Mouse (Mus musculus) CH12.LX (cell line): ENCODE data around the gene Clca4a. TPM values are rescaled to one million over a fixed set of nuclear protein-coding genes. Genes with fewer than 3 reads are reported as not detected.

ENCODE experiments used
- DNase-seq: peaks from one replicate; pipeline ENCODE4 v3.0.0-alpha.2; 2013; ENCODE audit errors: extremely low read depth
- H3K27ac ChIP-seq: 2 replicates; pipeline ENCODE4 v1.5.1; 2012; ENCODE audit warnings: low read depth, mild to moderate bottlenecking, control low read depth, moderate library complexity; ENCODE audit not compliant: insufficient read depth
- H3K27me3 ChIP-seq: replicated peaks from 2 replicates; pipeline ENCODE3; 2012; ENCODE audit warnings: inconsistent platforms
- H3K36me3 ChIP-seq, 2 experiments: replicated peaks in 1 of 2; 2 replicates each; pipeline versions ENCODE3 to v1.6.1; 2012; ENCODE audit warnings: inconsistent platforms in 1 of 2, low read length in 1 of 2, mild to moderate bottlenecking in 1 of 2, mixed read lengths in 1 of 2, moderate library complexity in 1 of 2; ENCODE audit not compliant: control insufficient read depth in 1 of 2, insufficient read depth in 1 of 2
- H3K4me1 ChIP-seq, 2 experiments: 2 replicates each; pipeline ENCODE4 v1.6.1; 2012; ENCODE audit warnings: inconsistent platforms in 1 of 2, moderate library complexity in 1 of 2; ENCODE audit not compliant: insufficient read depth in 2 of 2, control insufficient read depth in 1 of 2
- H3K4me2 ChIP-seq: 2 replicates; pipeline ENCODE4 v1.6.1; 2012; ENCODE audit warnings: low read depth, mild to moderate bottlenecking, control low read depth; ENCODE audit not compliant: poor library complexity, insufficient read depth, severe bottlenecking
- H3K4me3 ChIP-seq, 3 experiments: fragments of 150-350 bp in 1 of 3; sonication (generic) in 1 of 3; replicated peaks in 1 of 3; 2 replicates each; pipeline versions ENCODE3 to v1.5.1; 2011 to 2012; ENCODE audit warnings: low read depth in 2 of 3, low read length in 2 of 3, mild to moderate bottlenecking in 2 of 3, moderate library complexity in 2 of 3, control low read depth in 1 of 3, improper control_type of control experiment in 1 of 3, inconsistent platforms in 1 of 3, mixed read lengths in 1 of 3; ENCODE audit not compliant: poor library complexity in 1 of 3
- H3K79me2 ChIP-seq: replicated peaks from 2 replicates; pipeline ENCODE4 v1.6.1; 2012; ENCODE audit warnings: mild to moderate bottlenecking, moderate library complexity; ENCODE audit not compliant: control insufficient read depth, poor library complexity, insufficient read depth, severe bottlenecking; ENCODE audit errors: extremely low read depth
- H3K9ac ChIP-seq: 2 replicates; pipeline ENCODE4 v1.6.1; 2012; ENCODE audit warnings: low read depth, mild to moderate bottlenecking, control low read depth, moderate library complexity; ENCODE audit not compliant: insufficient read depth
- H3K9me3 ChIP-seq: replicated peaks from 2 replicates; pipeline ENCODE3; 2012; ENCODE audit warnings: low read length, inconsistent platforms, mixed read lengths
- E2F4 ChIP-seq: IDR thresholded peaks from 2 replicates; pipeline ENCODE4 v1.6.1; 2011; ENCODE audit warnings: low read depth, low read length, improper control_type of control experiment; ENCODE audit not compliant: insufficient replicate concordance
- ELF1 ChIP-seq: IDR thresholded peaks from 2 replicates; pipeline ENCODE4 v1.6.1; 2014; ENCODE audit warnings: low read depth, mild to moderate bottlenecking, inconsistent platforms, low read length, improper control_type of control experiment
- GABPA ChIP-seq: IDR thresholded peaks from 2 replicates; pipeline ENCODE4 v1.6.1; 2012; ENCODE audit warnings: low read depth, low read length, improper control_type of control experiment, inconsistent platforms; ENCODE audit not compliant: insufficient replicate concordance
- JUN ChIP-seq: IDR thresholded peaks from 2 replicates; pipeline ENCODE4 v1.6.1; 2011; ENCODE audit warnings: low read depth, mild to moderate bottlenecking, low read length, improper control_type of control experiment, moderate library complexity; ENCODE audit not compliant: insufficient read depth
- JUND ChIP-seq: conservative IDR thresholded peaks from 2 replicates; pipeline ENCODE4 v1.6.1; 2011; ENCODE audit warnings: low read depth, low read length, improper control_type of control experiment
- KAT2A ChIP-seq: IDR thresholded peaks from 2 replicates; pipeline ENCODE4 v1.6.1; 2012; ENCODE audit warnings: low read length, improper control_type of control experiment, inconsistent platforms; ENCODE audit not compliant: insufficient replicate concordance
- MAFK ChIP-seq: IDR thresholded peaks from 2 replicates; pipeline ENCODE4 v1.6.1; 2011; ENCODE audit warnings: low read length, improper control_type of control experiment; ENCODE audit not compliant: insufficient replicate concordance
- MAZ ChIP-seq: IDR thresholded peaks from 2 replicates; pipeline ENCODE4 v1.6.1; 2012; ENCODE audit warnings: low read depth, mild to moderate bottlenecking, inconsistent platforms, low read length, improper control_type of control experiment, moderate library complexity
- MEF2A ChIP-seq: IDR thresholded peaks from 2 replicates; pipeline ENCODE4 v1.6.1; 2014; ENCODE audit warnings: low read depth, mild to moderate bottlenecking, inconsistent platforms, low read length, improper control_type of control experiment, borderline replicate concordance
- MYC ChIP-seq: IDR thresholded peaks from 2 replicates; pipeline ENCODE4 v1.6.1; 2011; ENCODE audit warnings: low read depth, mild to moderate bottlenecking, improper control_type of control experiment, low read length
- NELFE ChIP-seq: IDR thresholded peaks from 2 replicates; pipeline ENCODE4 v1.6.1; 2011; ENCODE audit warnings: low read depth, low read length, improper control_type of control experiment
- NRF1 ChIP-seq: IDR thresholded peaks from 2 replicates; pipeline ENCODE4 v1.6.1; 2014; ENCODE audit warnings: low read depth, mild to moderate bottlenecking, inconsistent platforms, low read length, improper control_type of control experiment, moderate library complexity
- PAX5 ChIP-seq: IDR thresholded peaks from 2 replicates; pipeline ENCODE4 v1.6.1; 2012; ENCODE audit warnings: low read length, inconsistent platforms, mixed read lengths
- RAD21 ChIP-seq: IDR thresholded peaks from 2 replicates; pipeline ENCODE4 v1.6.1; 2011; ENCODE audit warnings: low read depth, mild to moderate bottlenecking, low read length, improper control_type of control experiment, moderate library complexity
- RCOR1 ChIP-seq: conservative IDR thresholded peaks from 2 replicates; pipeline ENCODE4 v1.6.1; 2012; ENCODE audit warnings: low read depth, mild to moderate bottlenecking, inconsistent platforms, low read length, improper control_type of control experiment
- ZC3H11A ChIP-seq: IDR thresholded peaks from 2 replicates; pipeline ENCODE4 v1.6.1; 2012; ENCODE audit warnings: low read depth, mild to moderate bottlenecking, inconsistent platforms, low read length, improper control_type of control experiment
- ZMIZ1 ChIP-seq: IDR thresholded peaks from 2 replicates; pipeline ENCODE4 v1.6.1; 2012; ENCODE audit warnings: low read depth, mild to moderate bottlenecking, inconsistent platforms, low read length, improper control_type of control experiment
- dilution Hi-C: fragments of 300-500 bp; cut with MboI; formaldehyde crosslinking; loops from 2 replicates; pipeline ENCODE4 v1.14.3; 2020; ENCODE audit warnings: low sequenced_read_pairs; ENCODE audit not compliant: extremely low pct_unique_long_range_greater_than_20kb, extremely low pct_ligation_motif_present
- in situ Hi-C: fragments of 300-500 bp; cut with MboI; formaldehyde crosslinking; loops from 3 replicates; pipeline ENCODE4 v1.14.3; 2019; ENCODE audit warnings: low sequenced_read_pairs, low pct_ligation_motif_present, low pct_unique_long_range_greater_than_20kb, mixed read lengths
- polyA plus RNA-seq: library from polyadenylated mRNA; unstranded; fragments of >175 nt; gene quantifications from 2 replicates; pipeline ENCODE4 v1.2.1, GENCODE M21; 2012; ENCODE audit warnings: low read depth; ENCODE audit not compliant: insufficient read length
- total RNA-seq, 2 experiments: library from RNA; depleted of rRNA; stranded (reverse); fragments of 300-350 nt in 1 of 2; fragments of >200 nt in 1 of 2; gene quantifications; 2 replicates each; pipeline ENCODE4 v1.2.3; 2012 to 2014

Clca4a gene
- total RNA-seq (2012; rRNA removed), result 0.21 and 0.30 TPM in 2 replicates
- total RNA-seq (2014; rRNA removed), result 0.47 and 0.51 TPM in 2 replicates
- 0.29 and 0.47 TPM in 2 replicates for polyA plus RNA-seq

GRCm38 (mm10) chr3:144974945-144975344 lies at the start of gene Clca4a:
Clca4a (minus strand) TSS chr3:144975045.
- H3K9me3 ChIP-seq, result no peaks in the 10 kb centered on the region
- H3K79me2 ChIP-seq, result peaks cover 4% of the 10 kb centered on the region; the same call in 1 of the 2 replicates
- H3K36me3 ChIP-seq, result peaks cover 2 to 4% of the 10 kb centered on the region in 2 experiments
- no peak within 1 kb of the TSS for H3K27ac ChIP-seq
- no peak within 1 kb of the TSS for H3K4me2 ChIP-seq
- in situ Hi-C loops, result no loop called here
- H3K9ac ChIP-seq, result no peak within 1 kb of the TSS
- TF ChIP-seq JUN, result no peak
- TF ChIP-seq ELF1, result no peak
- no peak for DNase-seq
- H3K4me1 ChIP-seq, result peaks cover 0 to 7% of the 10 kb centered on the region in 2 experiments; a peak in 1 of 4 replicates
- dilution Hi-C loops, result no loop called here
- H3K4me3 ChIP-seq, result no peak within 1 kb of the TSS
- no peaks in the 10 kb centered on the region for H3K27me3 ChIP-seq

- Histone ChIP-seq H3K27me3 (no peaks in the 10 kb centered on the region), H3K4me2 (no peak overlapping the region), H3K9ac (no peak overlapping the region), H3K4me1 (no peaks in the 10 kb centered on the region), H3K79me2 (no peaks in the 10 kb centered on the region), H3K27ac (no peak overlapping the region), H3K9me3 (no peaks in the 10 kb centered on the region), H3K4me3 (no peak overlapping the region), H3K36me3 (no peaks in the 10 kb centered on the region)
- no peak for TF ChIP-seq NRF1
- no peak for TF ChIP-seq KAT2A
- TF ChIP-seq MAFK, result no peak
- no peak for TF ChIP-seq JUND
- no peak for TF ChIP-seq ZMIZ1
- no peak for TF ChIP-seq RCOR1
- no peak for TF ChIP-seq RAD21
- no peak for TF ChIP-seq MEF2A
- no peak for TF ChIP-seq PAX5
- no peak for TF ChIP-seq ZC3H11A
- no peak for TF ChIP-seq MAZ
- TF ChIP-seq GABPA, result no peak
- TF ChIP-seq NELFE, result no peak
- TF ChIP-seq JUN, result no peak
- TF ChIP-seq E2F4, result no peak
- no peak for TF ChIP-seq MYC
- in situ Hi-C loops, result no loop called here
- DNase-seq, result no peak
- dilution Hi-C loops, result no loop called here
These were observed 43.0 kb upstream of the Clca4a start for GRCm38 (mm10) chr3:145017807-145018206.
